Mouse (Mus musculus) liver, embryonic 16.5 days (tissue): ENCODE measurements around the gene Ube2r2. TPM values are rescaled to one million over a fixed set of nuclear protein-coding genes. Genes with fewer than 3 reads are reported as not detected.
A peak's percentile ranks its signal among the peaks of the same experiment; 100 is the strongest.

Experiments
- ATAC-seq: fragments of 200-750 bp; cut with Nextera tagmentation; 2 replicates; pipeline ENCODE4 v1.8.0; 2017; ENCODE audit warnings: low read depth, mild to moderate bottlenecking, moderate number of reproducible peaks, moderate library complexity
- H3K27ac ChIP-seq: fragments of 300-500 bp; sonication (generic); 2 replicates; pipeline ENCODE4 v1.5.1; 2014; ENCODE audit warnings: mild to moderate bottlenecking, low read length
- H3K27me3 ChIP-seq: fragments of 300-500 bp; sonication (generic); 2 replicates; pipeline ENCODE4 v1.6.1; 2014; ENCODE audit warnings: low read depth, low read length, mixed read lengths; ENCODE audit not compliant: control insufficient read depth, insufficient read depth
- H3K36me3 ChIP-seq: fragments of 300-500 bp; sonication (generic); 2 replicates; pipeline ENCODE4 v1.6.1; 2014; ENCODE audit warnings: mild to moderate bottlenecking; ENCODE audit not compliant: control insufficient read depth, insufficient read depth
- H3K4me1 ChIP-seq: fragments of 300-500 bp; sonication (generic); 2 replicates; pipeline ENCODE4 v1.6.1; 2014; ENCODE audit warnings: low read depth, low read length, mixed read lengths; ENCODE audit not compliant: control insufficient read depth
- H3K4me2 ChIP-seq: fragments of 300-500 bp; sonication (generic); 2 replicates; pipeline ENCODE4 v1.6.1; 2014; ENCODE audit warnings: low read depth, low read length, mixed read lengths
- H3K4me3 ChIP-seq: fragments of 300-500 bp; sonication (generic); 2 replicates; pipeline ENCODE4 v1.5.1; 2014; ENCODE audit warnings: low read depth, mild to moderate bottlenecking, low read length
- H3K9ac ChIP-seq: fragments of 300-500 bp; sonication (generic); 2 replicates; pipeline ENCODE4 v1.6.1; 2014; ENCODE audit warnings: low read depth, low read length
- H3K9me3 ChIP-seq: fragments of 300-500 bp; sonication (generic); replicated peaks from 2 replicates; pipeline ENCODE4 v1.6.1; 2016; ENCODE audit warnings: low read length; ENCODE audit not compliant: control insufficient read depth
- WGBS: fragments of 180-500 bp; shearing (Covaris S2); extraction: QIAGEN DNeasy Blood & Tissue Kit; methylation state at CpG from one replicate; pipeline ENCODE4 v1.1.7; 2014; ENCODE audit not compliant: insufficient replicate concordance; 5-methylcytosine and 5-hydroxymethylcytosine counted together
- polyA plus RNA-seq: library from polyadenylated mRNA; unstranded; fragments of >200 nt; fragmentation: Nextera tagmentation; extraction: Ambion mirVana; gene quantifications from 2 replicates; pipeline ENCODE4 v1.2.1, GENCODE M21; 2015

Ube2r2 gene
- polyA plus RNA-seq, 1 experiment from 2014 or later = 56.0 TPM

- H3K4me2 ChIP-seq = no peak overlapping the region
- WGBS = 58% methylated on average over 6 of the region's 6 CpGs
- H3K27ac ChIP-seq = peak overlapping the region; percentile 98
- ATAC-seq = no peak
- no peaks in the 10 kb centered on the region for H3K9me3 ChIP-seq
- H3K4me1 ChIP-seq = peaks cover 45% of the 10 kb centered on the region
- H3K4me3 ChIP-seq = no peak overlapping the region
- peak overlapping the region; percentile 19; the same call in 1 of the 2 replicates for H3K9ac ChIP-seq
- H3K36me3 ChIP-seq = no peaks in the 10 kb centered on the region
- no peaks in the 10 kb centered on the region for H3K27me3 ChIP-seq
Observed at GRCm38 (mm10) chr4:41132471-41132870, 3.1 kb upstream of the Ube2r2 start.

GRCm38 (mm10) chr4:41133529-41134291 is 1.8 kb upstream of the Ube2r2 start:
- H3K4me2 ChIP-seq = peak overlapping the region; percentile 71
- peaks cover 49% of the 10 kb centered on the region for H3K4me1 ChIP-seq
- H3K27ac ChIP-seq = peak overlapping the region; percentile 98
- 49% methylated on average over 6 of the region's 6 CpGs for WGBS
- peak overlapping the region; percentile 30 for H3K4me3 ChIP-seq
- H3K9me3 ChIP-seq = no peaks in the 10 kb centered on the region
- 0 out of 2 replicates have a peak, but pooled peaks cover under 1% of the 10 kb centered on the region for H3K36me3 ChIP-seq
- H3K9ac ChIP-seq = peak overlapping the region; percentile 45
- ATAC-seq = peak; percentile 12; the same call in 1 of the 2 replicates
- no peaks in the 10 kb centered on the region for H3K27me3 ChIP-seq

GRCm38 (mm10) chr4:41134935-41135710 is 420 bp upstream of the Ube2r2 start:
- 1% methylated on average over 20 of the region's 70 CpGs for WGBS
- H3K4me3 ChIP-seq = peak overlapping the region; percentile 89

GRCm38 (mm10) chr4:41136454-41136805 is 887 bp downstream of the Ube2r2 start:
- Histone ChIP-seq H3K9ac (peak overlapping the region; percentile 98), H3K4me2 (peak overlapping the region; percentile 71), H3K4me1 (peaks cover 32% of the 10 kb centered on the region), H3K27me3 (no peaks in the 10 kb centered on the region), H3K4me3 (peak overlapping the region; percentile 89), H3K9me3 (no peaks in the 10 kb centered on the region), H3K27ac (peak overlapping the region; percentile 95), H3K36me3 (peaks cover 7% of the 10 kb centered on the region; the same call in 1 of the 2 replicates)
- ATAC-seq = peak; percentile 14
- 1% methylated on average over 4 of the region's 4 CpGs for WGBS

More at GRCm38 (mm10) chr4:41134935-41135710, 420 bp upstream of the Ube2r2 start:
- peaks cover 7% of the 10 kb centered on the region; the same call in 1 of the 2 replicates for H3K36me3 ChIP-seq
- no peaks in the 10 kb centered on the region for H3K9me3 ChIP-seq
- H3K27me3 ChIP-seq = no peaks in the 10 kb centered on the region
- H3K4me1 ChIP-seq = peaks cover 45% of the 10 kb centered on the region
- ATAC-seq = peak; percentile 82
- H3K4me2 ChIP-seq = peak overlapping the region; percentile 71
- H3K9ac ChIP-seq = peak overlapping the region; percentile 98
- H3K27ac ChIP-seq = peak overlapping the region; percentile 95

GRCm38 (mm10) chr4:41136811-41137210 is 1.3 kb downstream of the Ube2r2 start:
- peaks cover 7% of the 10 kb centered on the region; the same call in 1 of the 2 replicates for H3K36me3 ChIP-seq
- no peak for ATAC-seq
- H3K27me3 ChIP-seq = no peaks in the 10 kb centered on the region
- H3K4me2 ChIP-seq = peak overlapping the region; percentile 71
- under 1% methylated on average over 8 of the region's 8 CpGs for WGBS
- peak overlapping the region; percentile 89 for H3K4me3 ChIP-seq
- H3K9ac ChIP-seq = peak overlapping the region; percentile 98
- peaks cover 32% of the 10 kb centered on the region for H3K4me1 ChIP-seq
- peak overlapping the region; percentile 95 for H3K27ac ChIP-seq
- H3K9me3 ChIP-seq = no peaks in the 10 kb centered on the region

- Histone ChIP-seq H3K27me3 (no peaks in the 10 kb centered on the region), H3K4me1 (peaks cover 4% of the 10 kb centered on the region), H3K9me3 (no peaks in the 10 kb centered on the region), H3K9ac (no peak overlapping the region), H3K27ac (no peak overlapping the region), H3K4me2 (no peak overlapping the region), H3K36me3 (peaks cover 9% of the 10 kb centered on the region; the same call in 1 of the 2 replicates), H3K4me3 (no peak overlapping the region)
- ATAC-seq = no peak
- 79% methylated on average over 6 of the region's 6 CpGs for WGBS
Observed at GRCm38 (mm10) chr4:41140174-41140875, 4.8 kb downstream of the Ube2r2 start.

- H3K27ac ChIP-seq = no peak overlapping the region
- 76% methylated on average over 2 of the region's 2 CpGs for WGBS
Observed at GRCm38 (mm10) chr4:41142601-41143000, 7.1 kb downstream of the Ube2r2 start.

GRCm38 (mm10) chr4:41149891-41150290 is 14.3 kb downstream of the Ube2r2 start:
- no peak overlapping the region for H3K4me3 ChIP-seq
- H3K9me3 ChIP-seq = no peaks in the 10 kb centered on the region
- no peak overlapping the region for H3K4me2 ChIP-seq
- 62% methylated on average over 3 of the region's 3 CpGs for WGBS
- no peaks in the 10 kb centered on the region for H3K27me3 ChIP-seq
- H3K9ac ChIP-seq = no peak overlapping the region
- ATAC-seq = no peak
- H3K36me3 ChIP-seq = no peaks in the 10 kb centered on the region; the same call in 1 of the 2 replicates
- no peak overlapping the region for H3K27ac ChIP-seq
- no peaks in the 10 kb centered on the region; the same call in 1 of the 2 replicates for H3K4me1 ChIP-seq

More at GRCm38 (mm10) chr4:41142601-41143000, 7.1 kb downstream of the Ube2r2 start:
- H3K4me2 ChIP-seq = no peak overlapping the region
- H3K4me1 ChIP-seq = peaks cover 4% of the 10 kb centered on the region
- H3K36me3 ChIP-seq = peaks cover 9% of the 10 kb centered on the region; the same call in 1 of the 2 replicates
- H3K9ac ChIP-seq = no peak overlapping the region
- H3K27me3 ChIP-seq = no peaks in the 10 kb centered on the region
- no peaks in the 10 kb centered on the region for H3K9me3 ChIP-seq
- ATAC-seq = no peak
- no peak overlapping the region for H3K4me3 ChIP-seq
